Mouse (Mus musculus): ENCODE measurements around the gene Pyy.
A peak's percentile ranks its signal among the peaks of the same experiment; 100 is the strongest.

Gene Pyy

DNA sequence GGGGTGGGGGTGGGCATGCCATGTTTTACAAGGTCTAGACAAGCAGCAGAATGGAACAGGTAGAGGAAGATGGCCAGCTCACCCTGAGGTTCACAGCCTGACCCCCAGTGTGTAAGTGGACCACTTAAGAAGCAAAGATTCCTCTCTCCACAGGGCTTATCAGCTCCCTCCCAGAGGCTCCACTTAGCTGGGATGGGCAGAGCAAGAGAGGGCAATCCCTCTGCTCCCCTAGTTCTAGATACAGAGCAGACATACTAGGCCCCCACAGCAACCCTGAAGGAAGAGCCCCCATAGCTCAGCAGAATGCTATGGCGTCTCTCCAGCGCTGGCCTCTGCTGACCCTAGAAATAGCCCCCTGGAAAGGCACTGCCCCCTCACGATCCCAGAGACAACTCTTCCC lies 12.0 kb downstream of the Pyy start:
- no peak for DNase-seq (ENCODE audit: low spot score)

DNA sequence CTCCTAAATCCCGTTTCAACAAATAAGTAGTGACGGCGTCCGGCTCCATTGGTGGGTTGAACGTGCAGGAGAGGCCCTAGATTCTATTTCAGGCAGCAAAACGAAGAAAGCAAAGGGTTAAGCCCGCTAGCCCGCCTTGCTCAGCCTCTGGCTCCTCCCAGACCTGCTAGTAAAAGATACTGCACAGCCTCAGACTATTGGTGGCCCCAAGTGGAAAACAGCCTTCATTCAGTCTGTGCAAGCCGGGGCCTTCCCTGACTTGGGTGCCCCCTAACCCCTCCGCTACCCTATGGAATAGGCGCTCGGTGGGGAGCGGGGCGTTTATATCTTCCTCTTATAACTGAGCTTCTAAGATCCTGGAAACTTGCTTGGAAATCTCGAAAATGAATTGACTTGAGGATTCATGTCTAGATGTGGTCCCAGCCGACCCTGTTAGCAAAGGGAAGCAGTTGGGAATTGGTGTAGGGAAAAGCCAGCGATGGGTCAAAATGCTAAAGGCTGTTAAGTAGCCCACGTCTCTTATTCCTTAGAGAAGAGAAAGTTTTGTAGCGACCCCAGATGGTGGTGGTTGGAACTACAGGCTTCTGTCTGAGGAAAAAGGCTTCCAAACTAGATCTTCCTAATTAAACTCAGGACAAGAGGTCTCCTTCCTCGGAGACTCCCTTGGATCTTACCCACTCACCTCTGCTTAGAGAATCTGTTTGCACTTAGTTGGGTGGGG lies 18.4 kb downstream of the Pyy start:
- DNase-seq (ENCODE audit: low spot score): no peak

DNA sequence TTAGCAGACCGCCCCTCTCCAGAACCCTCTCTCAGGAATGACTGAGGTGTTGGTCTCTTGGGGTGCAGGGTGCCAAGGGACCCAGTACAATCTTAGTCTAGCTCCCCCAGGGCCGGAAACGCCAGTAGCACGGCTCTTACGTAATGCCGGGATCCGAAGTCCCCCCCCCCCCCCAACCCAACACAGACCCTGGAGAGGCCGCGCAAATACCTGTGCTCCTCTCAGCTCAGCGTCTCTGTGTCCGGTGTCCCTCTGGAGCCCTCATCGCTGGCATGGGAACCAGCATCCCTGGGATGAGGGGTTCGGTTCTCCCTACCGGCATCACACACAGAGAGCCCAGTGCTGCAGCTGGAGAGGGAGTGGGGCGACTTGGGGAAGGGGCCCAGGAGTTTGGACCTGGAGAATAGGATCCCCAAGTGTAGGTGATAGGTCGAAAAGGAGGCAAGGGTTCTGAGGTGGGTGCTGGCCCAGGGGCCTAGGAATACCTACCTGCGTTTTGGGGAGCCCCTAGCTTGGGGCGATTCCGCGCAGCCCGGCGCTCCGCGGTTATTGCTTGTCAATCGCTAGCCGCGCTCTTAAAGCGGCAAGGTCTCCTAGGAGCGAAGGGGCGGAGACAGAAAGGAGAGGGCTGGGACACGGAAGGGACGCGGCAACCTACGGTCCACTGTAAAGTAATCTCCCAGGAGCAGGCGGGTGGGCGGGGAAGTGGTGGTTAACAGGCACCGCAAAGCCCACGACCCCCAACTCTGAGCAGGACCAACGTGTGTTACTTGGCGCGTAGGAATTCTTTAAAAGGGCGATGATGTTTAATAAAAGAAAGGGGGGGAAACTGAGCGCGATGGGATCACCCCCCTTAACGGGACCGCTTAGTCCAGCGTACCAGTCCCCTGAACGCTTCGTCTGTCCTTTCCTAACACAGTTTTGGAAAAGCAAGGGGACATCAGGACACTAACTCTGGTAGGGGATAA lies 19.4 kb downstream of the Pyy start, which contains the start of gene Mpp2:
Gene Mpp2, minus strand, starts transcription at position 585 of the 968 bp plus-strand sequence.
- DNase-seq (ENCODE audit: low spot score): no peak

DNA sequence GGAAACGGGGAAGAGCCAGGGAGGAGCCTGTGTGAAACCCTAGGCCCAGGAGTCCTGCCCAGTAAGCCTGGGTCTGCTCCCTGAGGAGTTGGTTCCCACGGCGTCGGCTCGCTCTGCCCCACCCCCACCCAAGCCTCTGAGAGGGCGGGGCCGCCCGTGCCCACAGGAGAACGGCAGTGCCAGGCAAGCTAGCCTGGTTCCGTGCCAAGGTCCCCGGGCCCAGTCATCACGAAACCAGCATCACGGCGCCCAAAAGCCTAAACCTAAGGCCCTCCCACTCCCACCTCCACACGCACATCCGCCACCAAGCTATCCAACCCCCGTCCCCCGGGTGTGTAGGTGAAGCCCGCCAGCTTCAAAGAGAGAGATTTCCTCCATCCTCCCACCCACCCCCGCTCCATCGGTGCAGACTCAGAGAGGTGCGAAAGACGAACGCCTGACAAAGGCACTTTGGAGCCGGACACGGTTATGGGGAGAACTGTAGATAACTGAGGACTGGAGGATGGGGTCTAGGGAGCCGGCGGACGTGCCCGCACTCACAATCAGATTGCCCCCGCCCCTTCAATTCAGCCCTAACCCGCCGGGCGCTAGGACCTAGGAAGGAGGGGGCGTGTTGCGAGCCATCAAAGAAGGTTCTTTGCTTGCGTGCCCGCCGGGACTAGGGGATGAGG lies 20.4 kb downstream of the Pyy start:
- peak; percentile 63 for DNase-seq (ENCODE audit: low spot score)

DNA sequence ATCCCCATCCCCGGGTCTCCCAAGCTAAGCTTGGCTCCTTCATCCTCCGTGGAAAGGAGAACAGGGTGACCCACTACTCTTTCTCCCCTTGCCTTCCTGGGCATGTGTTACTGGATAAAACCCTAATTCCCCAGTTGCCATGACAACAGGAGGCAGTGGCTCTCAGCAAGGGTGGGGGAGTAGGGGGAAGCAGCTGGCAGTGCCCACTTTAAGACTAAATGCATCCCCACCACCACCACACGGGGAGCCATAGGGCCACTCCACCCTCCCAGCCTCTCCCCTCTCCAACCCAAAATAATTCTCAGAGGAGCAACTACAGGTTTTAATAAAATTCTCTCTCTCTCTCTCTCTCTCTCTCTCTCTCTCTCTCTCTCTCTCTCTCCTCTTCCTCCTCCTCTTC lies 21.3 kb downstream of the Pyy start:
- no peak for DNase-seq (ENCODE audit: low spot score)

DNA sequence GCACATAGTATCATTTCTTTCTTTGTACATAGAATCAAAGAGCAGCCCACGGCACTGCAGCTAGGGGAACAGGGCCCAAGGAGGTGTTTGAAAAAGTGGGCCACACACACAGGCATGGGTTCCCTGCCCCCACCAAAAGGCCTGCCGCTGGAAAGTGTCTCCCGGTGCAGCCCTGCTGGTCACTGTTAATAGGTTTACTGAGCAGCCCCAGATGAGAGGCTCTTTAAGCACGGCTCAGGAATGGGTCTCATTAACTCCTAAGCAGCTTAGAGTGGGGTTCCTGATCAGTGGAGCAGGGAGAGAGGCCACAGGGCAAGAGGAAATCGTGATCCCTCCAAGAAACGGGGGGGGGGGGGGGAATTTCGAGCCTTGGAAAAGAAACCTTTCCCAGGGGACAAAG lies 23.5 kb downstream of the Pyy start:
- no peak for DNase-seq (ENCODE audit: low spot score)

DNA sequence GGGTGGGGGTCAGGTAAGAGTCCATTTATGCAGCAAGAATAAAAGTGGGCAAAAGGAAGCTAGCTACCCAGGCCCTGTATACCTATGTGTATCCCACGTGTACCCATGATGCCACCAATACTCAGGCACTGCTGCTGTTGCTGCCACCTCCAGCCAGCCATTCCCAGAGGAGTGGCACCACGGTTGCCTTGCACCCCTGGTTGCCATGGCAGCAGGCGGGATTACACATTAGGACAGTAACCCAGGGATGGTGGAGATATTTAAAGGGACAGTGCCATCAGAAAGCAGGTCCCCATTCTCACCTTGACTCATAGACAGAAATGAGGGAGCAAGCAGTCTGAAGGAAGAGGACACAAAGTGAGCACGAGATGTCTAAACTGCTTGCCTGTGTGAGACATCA lies 24.4 kb downstream of the Pyy start:
- no peak for DNase-seq (ENCODE audit: low spot score)

DNA sequence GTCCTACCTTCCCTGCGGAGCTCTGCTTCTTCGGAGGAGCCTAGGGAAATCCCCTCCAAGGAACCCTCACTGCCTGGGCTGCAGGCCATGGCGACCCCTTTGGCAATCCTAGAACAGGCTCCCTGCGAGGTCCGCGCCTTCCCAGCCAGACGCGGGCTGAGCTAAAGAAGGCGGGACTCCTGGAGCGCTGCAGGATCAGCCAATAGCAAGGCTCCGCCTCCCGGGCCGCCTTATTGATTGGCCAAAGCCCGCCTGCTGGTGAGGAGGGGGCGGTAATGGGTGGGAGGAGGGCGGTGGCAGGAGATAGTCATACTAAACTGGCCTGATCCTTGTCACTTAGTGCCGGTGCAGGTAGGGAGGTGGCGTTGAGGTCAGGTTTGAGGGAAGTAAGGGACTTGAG lies 25.3 kb downstream of the Pyy start:
- DNase-seq (ENCODE audit: low spot score): no peak

DNA sequence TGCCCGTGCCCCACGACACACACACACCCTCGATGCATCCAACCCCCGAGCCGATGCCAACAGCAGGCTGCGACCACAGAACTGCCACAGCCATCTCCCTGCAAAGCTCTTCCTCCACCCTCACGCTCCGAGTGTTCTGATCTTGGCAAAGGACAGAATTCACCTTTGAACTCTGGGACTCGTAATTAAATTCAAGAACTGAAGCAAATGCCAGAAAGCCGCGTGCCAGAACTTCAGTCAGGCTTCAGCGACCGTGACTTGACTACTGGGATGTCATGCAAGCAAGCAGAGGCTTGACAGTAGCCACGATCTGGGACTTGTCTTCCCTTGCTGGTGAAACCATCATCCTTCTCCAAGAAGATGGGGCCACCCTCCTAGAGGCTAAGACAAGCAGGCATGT lies 33.9 kb downstream of the Pyy start:
- no peak for DNase-seq (ENCODE audit: low spot score)

DNA sequence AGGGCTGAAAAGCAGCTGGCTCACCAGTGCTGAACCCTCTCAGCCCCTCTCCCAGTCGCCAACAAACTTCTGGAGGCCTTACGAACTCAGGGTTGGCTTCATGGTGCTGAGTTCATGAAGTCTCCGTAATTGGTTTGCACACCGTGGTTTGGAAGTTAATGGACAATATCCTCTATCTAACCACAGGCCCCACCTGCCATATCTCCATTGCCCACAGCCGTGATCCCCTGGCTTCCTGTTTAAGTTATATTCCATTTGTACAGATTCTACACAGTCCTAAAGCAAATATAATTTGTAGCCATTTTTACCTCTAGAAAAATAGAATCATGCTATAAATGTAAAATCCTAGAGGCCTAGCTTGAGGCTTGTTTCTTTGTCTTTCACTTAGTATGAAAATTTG lies 34.9 kb downstream of the Pyy start:
- no peak for DNase-seq (ENCODE audit: low spot score)

DNA sequence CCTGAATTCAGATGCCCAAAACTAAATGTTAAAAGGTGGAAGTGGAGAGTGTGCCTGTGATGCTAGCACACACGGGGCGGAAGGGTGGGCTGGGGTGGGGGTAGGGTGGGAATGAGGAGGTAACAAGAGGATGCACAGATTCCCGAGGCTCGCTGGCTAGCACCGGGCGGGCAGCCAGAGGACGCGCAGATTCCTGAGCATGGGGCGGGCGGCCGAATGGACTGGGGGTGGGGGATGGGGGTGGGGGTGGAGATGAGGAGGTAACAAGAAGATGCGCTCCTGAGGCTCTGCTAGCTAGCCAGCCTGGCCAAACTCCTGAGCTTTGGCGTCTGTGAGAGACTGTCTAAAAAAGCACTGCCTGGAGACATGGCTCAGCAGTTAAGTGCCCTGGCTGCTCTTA lies 37.2 kb downstream of the Pyy start:
- DNase-seq (ENCODE audit: low spot score): no peak

DNA sequence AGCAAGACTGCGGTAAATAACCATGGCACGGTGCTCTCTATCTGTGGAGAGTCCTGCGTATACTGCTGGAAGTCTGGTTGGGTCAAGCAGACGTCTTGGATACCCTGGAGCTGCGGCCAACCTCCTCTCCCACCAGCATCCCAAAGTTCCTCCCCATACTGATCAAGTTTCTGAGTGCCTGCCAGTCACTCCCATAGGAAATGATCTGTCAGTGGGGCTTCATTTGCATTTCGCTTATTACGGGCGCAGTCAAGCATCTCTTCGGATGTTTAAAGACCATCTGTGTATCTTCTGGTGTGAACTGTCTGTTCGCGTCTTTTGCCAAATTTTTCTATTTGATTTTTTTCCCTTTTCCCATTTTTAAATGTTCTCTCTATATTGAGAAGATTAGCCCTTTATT lies 38.0 kb downstream of the Pyy start:
- no peak for DNase-seq (ENCODE audit: low spot score)

DNA sequence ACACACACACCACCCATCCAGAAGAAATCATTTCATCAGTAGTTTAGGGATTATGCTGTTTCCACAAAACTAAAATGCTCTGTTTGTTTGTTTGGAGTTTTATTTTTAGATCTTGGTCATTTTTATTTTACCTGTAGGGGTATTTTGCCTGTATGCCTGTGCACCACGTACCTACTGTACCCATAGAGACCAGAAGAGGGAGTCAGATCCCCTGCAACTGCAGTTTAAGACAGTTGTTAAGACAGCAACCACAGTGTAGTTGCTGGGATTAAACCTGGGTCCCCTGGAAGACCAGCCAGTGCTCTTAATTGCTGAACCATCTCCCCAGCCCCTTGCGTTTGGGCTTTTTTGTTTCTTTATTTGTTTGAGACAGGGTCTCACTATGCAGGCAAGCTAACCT lies 38.7 kb downstream of the Pyy start:
- DNase-seq (ENCODE audit: low spot score): no peak

DNA sequence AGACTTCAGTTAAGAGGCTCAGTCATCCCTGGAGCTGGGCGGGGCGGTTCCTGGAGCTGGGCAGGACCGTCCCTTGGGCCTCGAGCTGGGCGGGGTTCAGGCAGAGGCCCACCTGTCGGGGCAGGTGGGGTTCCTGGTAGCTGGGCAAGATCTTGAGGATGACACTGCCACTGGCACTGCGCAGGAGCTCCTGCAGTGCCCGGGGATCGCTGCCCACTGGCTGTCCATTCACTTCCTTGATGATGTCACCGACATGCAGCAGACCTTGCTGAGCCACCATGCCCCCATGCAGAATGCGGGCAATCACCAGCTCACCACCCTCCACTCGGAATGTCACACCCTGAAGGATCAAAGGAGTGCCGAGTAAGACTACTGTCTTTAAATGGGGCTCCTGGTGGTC lies 44.6 kb downstream of the Pyy start:
- DNase-seq (ENCODE audit: low spot score): no peak

DNA sequence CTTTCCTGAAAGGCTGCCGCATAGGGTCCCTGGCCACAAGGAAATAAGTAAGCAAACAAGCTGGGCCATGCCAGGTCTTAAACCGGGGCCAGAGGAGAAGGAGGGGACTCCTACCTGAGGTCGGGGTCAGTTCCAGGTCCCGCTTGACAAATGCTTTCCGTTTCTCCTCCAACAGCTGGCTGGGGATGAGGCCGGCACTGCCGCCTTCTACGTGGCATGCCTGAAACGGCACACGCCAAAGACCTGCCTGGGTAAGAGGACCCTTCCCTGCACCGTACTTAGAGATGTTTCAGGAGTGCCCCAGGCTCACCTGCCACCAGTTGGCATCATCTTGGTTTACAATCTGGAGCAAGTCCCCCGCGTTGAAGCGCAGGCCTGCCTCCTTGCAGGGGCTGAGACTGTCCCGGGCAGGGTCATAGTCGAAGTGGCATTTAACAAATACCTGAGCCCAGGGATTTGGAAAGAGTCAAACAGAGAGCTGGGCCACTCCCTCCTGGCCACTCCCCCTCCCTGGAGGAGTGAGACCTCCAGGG lies 45.6 kb downstream of the Pyy start:
- no peak for DNase-seq (ENCODE audit: low spot score)

DNA sequence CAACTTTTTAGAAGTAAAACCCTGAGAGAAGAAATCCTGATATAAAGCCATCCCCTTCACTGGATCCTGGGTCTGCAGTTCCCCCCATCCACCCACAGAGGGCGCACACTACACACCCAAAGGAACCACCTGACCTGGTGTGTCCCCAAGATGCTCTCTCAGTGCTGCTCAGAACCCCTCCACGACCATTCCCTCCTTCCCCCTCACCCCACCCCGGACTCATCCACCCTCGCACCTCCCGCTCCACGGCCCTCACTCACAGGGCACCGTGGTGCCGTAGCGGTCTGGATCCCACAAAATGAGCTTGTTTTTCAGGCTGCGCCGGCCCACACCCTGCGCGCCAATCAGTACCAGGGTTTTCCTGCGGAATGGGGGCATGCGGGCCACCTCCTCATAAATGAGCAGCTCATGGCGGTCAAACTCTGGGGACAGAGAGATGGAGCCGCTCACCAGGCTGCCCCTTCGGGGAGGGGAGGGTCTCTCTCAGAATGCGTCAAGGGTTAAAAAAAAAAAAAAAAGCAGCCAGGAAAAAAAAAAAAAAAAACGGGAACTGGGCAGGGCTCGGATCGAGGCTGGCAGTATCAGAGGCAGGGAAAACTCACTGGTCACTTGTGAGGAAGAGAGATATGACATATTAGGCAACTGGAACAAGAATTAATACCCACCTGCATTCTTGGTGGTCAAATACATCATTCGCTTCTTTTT lies 46.2 kb downstream of the Pyy start:
- DNase-seq (ENCODE audit: low spot score): peak; percentile 79

Measured in layer of hippocampus, adult 9-10 months (tissue).